Mouse (Mus musculus) spleen, adult 2 months (tissue): Measurements from ENCODE around the gene Slc10a7. TPM values are rescaled to one million over a fixed set of nuclear protein-coding genes. Genes with fewer than 3 reads are reported as not detected.

Source experiments
- DNase-seq, 2 experiments: peaks; one replicate each; pipeline versions ENCODE4 v3.0.0 to v3.0.0-alpha.2; 2012 to 2021; ENCODE audit warnings: low spot score in 2 of 2, low read depth in 1 of 2
- H3K27ac ChIP-seq: fragments of 200-500 bp; 2 replicates; pipeline ENCODE4 v1.5.1; 2012; ENCODE audit warnings: low read length, inconsistent platforms; ENCODE audit not compliant: insufficient read depth
- H3K27me3 ChIP-seq: fragments of 200-500 bp; 2 replicates; pipeline ENCODE4 v1.6.1; 2012; ENCODE audit warnings: mild to moderate bottlenecking, moderate library complexity, low read length, inconsistent platforms; ENCODE audit not compliant: control insufficient read depth, insufficient read depth
- H3K36me3 ChIP-seq: fragments of 200-500 bp; 2 replicates; pipeline ENCODE4 v1.6.1; 2012; ENCODE audit warnings: mild to moderate bottlenecking, low read length, inconsistent platforms; ENCODE audit not compliant: control insufficient read depth, insufficient read depth
- H3K4me1 ChIP-seq: fragments of 200-500 bp; 2 replicates; pipeline ENCODE4 v1.6.1; 2011; ENCODE audit warnings: inconsistent platforms; ENCODE audit not compliant: control insufficient read depth, insufficient read depth, insufficient read length
- H3K4me3 ChIP-seq: fragments of 200-500 bp; 2 replicates; pipeline ENCODE4 v1.5.1; 2011; ENCODE audit warnings: mild to moderate bottlenecking, inconsistent platforms; ENCODE audit not compliant: insufficient read depth, insufficient read length; ENCODE audit errors: extremely low read depth
- CTCF ChIP-seq: fragments of 200-500 bp; IDR thresholded peaks from 2 replicates; pipeline ENCODE4 v1.5.1; 2011; ENCODE audit warnings: mild to moderate bottlenecking, inconsistent platforms; ENCODE audit not compliant: insufficient read depth, insufficient read length, insufficient replicate concordance; ENCODE audit errors: extremely low read depth
- POLR2A ChIP-seq: fragments of 200-500 bp; IDR thresholded peaks from 2 replicates; pipeline ENCODE4 v1.6.1; 2011; ENCODE audit warnings: low read depth, low read length, inconsistent platforms
- WGBS: fragments of 180-500 bp; shearing (Covaris S2); methylation state at CpG from one replicate; pipeline ENCODE4 v1.1.7; 2018; 5-methylcytosine and 5-hydroxymethylcytosine counted together
- polyA plus RNA-seq: library from polyadenylated mRNA; depleted of rRNA; stranded (reverse); fragments of >200 nt; gene quantifications from 2 replicates; pipeline ENCODE4 v1.2.3, GENCODE M21; 2012

Slc10a7 gene
- polyA plus RNA-seq, 1 experiment: 10.7 TPM

- Histone ChIP-seq H3K27ac (no peak overlapping the region), H3K4me3 (no peak overlapping the region), H3K4me1 (no peaks in the 10 kb centered on the region), H3K27me3 (no peaks in the 10 kb centered on the region), H3K36me3 (no peaks in the 10 kb centered on the region)
- 92% methylated on average over 5 of the region's 5 CpGs for WGBS
- no peak for TF ChIP-seq CTCF
- TF ChIP-seq POLR2A: no peak
- DNase-seq: no peak
These were observed 55.1 kb downstream of the Slc10a7 start for GRCm38 (mm10) chr8:78564200-78564599.

DNA sequence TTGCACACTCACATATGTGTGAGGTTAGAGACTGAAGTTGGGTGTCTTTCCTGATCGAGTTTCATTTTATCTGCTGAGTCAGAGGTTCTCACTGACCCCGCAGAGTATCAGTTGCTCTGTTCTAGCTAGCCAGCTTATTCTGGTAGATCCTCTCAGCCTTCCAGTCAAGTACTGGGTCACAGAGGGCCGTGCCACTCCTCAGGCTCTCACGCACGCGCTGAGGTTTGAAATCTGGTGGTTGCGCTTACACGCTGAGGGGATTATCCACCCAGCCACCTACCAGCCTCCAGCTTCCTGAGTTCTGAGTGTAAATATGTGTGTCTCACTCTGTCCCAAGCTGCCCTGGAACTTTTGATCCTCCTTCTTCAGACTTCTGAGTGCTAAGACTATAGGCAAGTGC is 59.0 kb downstream of the Slc10a7 start:
- no peak overlapping the region for H3K27ac ChIP-seq
- TF ChIP-seq POLR2A (no peak), CTCF (no peak)
- DNase-seq: no peak
- no peaks in the 10 kb centered on the region for H3K36me3 ChIP-seq
- H3K4me3 ChIP-seq: no peak overlapping the region
- 84% methylated on average over 8 of the region's 8 CpGs for WGBS
- no peaks in the 10 kb centered on the region for H3K27me3 ChIP-seq
- no peaks in the 10 kb centered on the region for H3K4me1 ChIP-seq

GRCm38 (mm10) chr8:78571528-78571927 is 62.4 kb downstream of the Slc10a7 start:
- TF ChIP-seq CTCF (no peak), POLR2A (no peak)
- no peaks in the 10 kb centered on the region for H3K36me3 ChIP-seq
- no peaks in the 10 kb centered on the region for H3K27me3 ChIP-seq
- 94% methylated on average over 9 of the region's 9 CpGs for WGBS
- H3K4me3 ChIP-seq: no peak overlapping the region
- H3K4me1 ChIP-seq: no peaks in the 10 kb centered on the region
- DNase-seq: no peak
- no peak overlapping the region for H3K27ac ChIP-seq

DNA sequence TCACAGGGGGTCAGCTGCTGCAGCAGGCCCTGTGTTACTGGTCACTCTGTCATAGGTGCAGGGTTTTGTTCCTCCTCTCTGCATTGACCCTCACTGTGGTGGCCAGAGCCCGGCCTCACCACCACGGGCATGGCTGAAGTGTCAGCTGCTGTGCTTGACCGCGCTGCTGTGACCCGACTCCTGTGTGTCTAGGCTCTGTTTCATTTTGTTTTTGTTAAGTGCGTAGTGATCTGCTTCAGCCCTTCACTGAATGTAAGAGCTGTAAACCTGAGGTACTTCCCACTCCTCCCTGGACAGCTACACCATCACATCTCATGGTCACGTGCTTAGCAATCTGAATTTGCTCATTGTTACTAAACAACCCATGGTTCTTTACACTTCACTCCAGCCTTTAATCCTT is 65.1 kb downstream of the Slc10a7 start:
- Histone ChIP-seq H3K27ac (no peak overlapping the region), H3K36me3 (no peaks in the 10 kb centered on the region), H3K27me3 (no peaks in the 10 kb centered on the region), H3K4me3 (no peak overlapping the region), H3K4me1 (no peaks in the 10 kb centered on the region)
- DNase-seq: no peak
- TF ChIP-seq CTCF (no peak), POLR2A (no peak)
- WGBS: 97% methylated on average over 7 of the region's 7 CpGs

GRCm38 (mm10) chr8:78577569-78577968 is 68.4 kb downstream of the Slc10a7 start:
- H3K36me3 ChIP-seq: no peaks in the 10 kb centered on the region
- 92% methylated on average over 10 of the region's 10 CpGs for WGBS
- H3K4me3 ChIP-seq: no peak overlapping the region
- DNase-seq: no peak
- no peak for TF ChIP-seq POLR2A
- TF ChIP-seq CTCF: no peak
- no peaks in the 10 kb centered on the region for H3K27me3 ChIP-seq
- no peak overlapping the region for H3K27ac ChIP-seq
- H3K4me1 ChIP-seq: no peaks in the 10 kb centered on the region

GRCm38 (mm10) chr8:78578036-78578435 is 68.9 kb downstream of the Slc10a7 start:
- 98% methylated on average over 3 of the region's 3 CpGs for WGBS
- Histone ChIP-seq H3K36me3 (no peaks in the 10 kb centered on the region), H3K4me1 (no peaks in the 10 kb centered on the region), H3K4me3 (no peak overlapping the region), H3K27ac (no peak overlapping the region), H3K27me3 (no peaks in the 10 kb centered on the region)
- no peak for DNase-seq
- TF ChIP-seq CTCF: no peak
- TF ChIP-seq POLR2A: no peak

GRCm38 (mm10) chr8:78584011-78584776 is 75.0 kb downstream of the Slc10a7 start:
- Histone ChIP-seq H3K27me3 (no peaks in the 10 kb centered on the region), H3K27ac (no peak overlapping the region), H3K36me3 (no peaks in the 10 kb centered on the region), H3K4me3 (no peak overlapping the region), H3K4me1 (no peaks in the 10 kb centered on the region)
- no peak for TF ChIP-seq POLR2A
- no peak for TF ChIP-seq CTCF
- DNase-seq: no peak
- WGBS: 93% methylated on average over 5 of the region's 5 CpGs
